Mouse (Mus musculus) neutrophil, adult 5-6 weeks (primary cell): Measurements from ENCODE around the gene Car5a. TPM values are rescaled to one million over a fixed set of nuclear protein-coding genes. Genes with fewer than 3 reads are reported as not detected.

Experiments
- ATAC-seq: fragments of 151-379, 151-347 bp; 2 replicates; pipeline ENCODE4 v1.8.0; 2017; ENCODE audit warnings: mild to moderate bottlenecking, moderate TSS enrichment; ENCODE audit not compliant: insufficient number of reproducible peaks, poor library complexity, low FRiP score, severe bottlenecking; ENCODE audit errors: extremely low read depth
- total RNA-seq: library from RNA; stranded (forward); fragments of 200-1000 nt; gene quantifications from 2 replicates; pipeline ENCODE4 v1.2.3, GENCODE M21; 2017

Car5a gene
- total RNA-seq, 1 experiment from 2014 or later = not detected

GRCm38 (mm10) chr8:121892875-121893274 lies 51.8 kb downstream of the Car5a start:
- no peak for ATAC-seq

GRCm38 (mm10) chr8:121889810-121890785 lies 54.6 kb downstream of the Car5a start:
- ATAC-seq = no peak

GRCm38 (mm10) chr8:121889317-121889716 lies 55.4 kb downstream of the Car5a start:
- ATAC-seq = no peak

- ATAC-seq = no peak
Observed at GRCm38 (mm10) chr8:121887547-121887946, 57.2 kb downstream of the Car5a start.

- no peak for ATAC-seq
Observed at GRCm38 (mm10) chr8:121885433-121885832, 59.3 kb downstream of the Car5a start.

GRCm38 (mm10) chr8:121885001-121885400 lies 59.7 kb downstream of the Car5a start:
- no peak for ATAC-seq

GRCm38 (mm10) chr8:121884181-121884580 lies 60.5 kb downstream of the Car5a start:
- ATAC-seq = no peak

GRCm38 (mm10) chr8:121881921-121882320 lies 62.8 kb downstream of the Car5a start:
- no peak for ATAC-seq

GRCm38 (mm10) chr8:121880818-121881217 lies 63.9 kb downstream of the Car5a start:
- ATAC-seq = no peak

- ATAC-seq = no peak
Observed at GRCm38 (mm10) chr8:121879712-121880111, 65.0 kb downstream of the Car5a start.

- ATAC-seq = no peak
Observed at GRCm38 (mm10) chr8:121877828-121878480, 66.8 kb downstream of the Car5a start.

GRCm38 (mm10) chr8:121877212-121877611 lies 67.5 kb downstream of the Car5a start:
- ATAC-seq = peak; percentile 49; the same call in 1 of the 2 replicates

- ATAC-seq = no peak
Observed at GRCm38 (mm10) chr8:121875517-121875916, 69.2 kb downstream of the Car5a start.

GRCm38 (mm10) chr8:121875045-121875444 lies 69.7 kb downstream of the Car5a start:
- no peak for ATAC-seq

- ATAC-seq = no peak
Observed at GRCm38 (mm10) chr8:121874031-121874430, 70.7 kb downstream of the Car5a start.

GRCm38 (mm10) chr8:121871833-121872440 lies 72.8 kb downstream of the Car5a start:
- no peak for ATAC-seq

- ATAC-seq = no peak
Observed at GRCm38 (mm10) chr8:121870190-121870589, 74.5 kb downstream of the Car5a start.

GRCm38 (mm10) chr8:121868896-121869295 lies 75.8 kb downstream of the Car5a start:
- ATAC-seq = no peak

- ATAC-seq = no peak
Observed at GRCm38 (mm10) chr8:121868196-121868595, 76.5 kb downstream of the Car5a start.
